ENCODE assay signal across 9 mouse cellular contexts in the genomic region with DNA sequence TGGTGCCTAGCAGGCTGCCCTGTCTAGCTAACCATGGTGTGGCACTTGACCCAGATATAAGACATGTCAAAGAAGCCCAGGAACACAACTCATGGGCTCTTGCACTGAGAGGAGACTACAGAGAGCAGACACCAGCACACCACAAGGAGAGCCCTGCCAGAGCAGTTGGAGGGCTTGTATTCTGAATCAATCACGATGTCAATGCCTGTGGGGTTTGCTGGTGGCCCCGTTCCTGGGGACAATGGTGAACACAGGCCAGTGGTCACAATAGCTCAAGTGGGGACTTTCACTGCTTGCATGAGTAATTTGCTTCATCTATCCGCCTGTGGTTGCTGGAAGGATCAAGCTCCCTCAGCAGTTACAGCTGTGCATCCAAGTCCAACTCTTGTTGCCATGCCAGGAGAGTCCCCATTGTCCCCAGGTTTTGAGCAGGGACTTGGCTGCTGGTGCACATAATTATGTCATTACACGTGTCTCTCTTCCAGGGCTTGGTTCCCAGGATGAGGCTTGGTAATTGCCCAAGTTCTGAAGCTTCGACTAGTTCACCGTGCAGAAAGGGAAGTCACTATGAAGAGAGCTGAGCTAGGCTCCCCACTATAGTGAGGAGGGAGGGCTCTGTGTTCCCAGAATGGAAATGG.
A peak's percentile ranks its signal among the peaks of the same experiment; 100 is the strongest.
DNase-seq lines count a peak whose midpoint lies in the region; ATAC-seq and TF ChIP-seq lines count a peak whose summit lies in the region.
"Had no signal": no experiment of that assay in that cellular context is flagged by ENCODE, and none has a peak within 500 bp of the region (broad histone marks: within the 10 kb centered on the region; RNA-seq: fewer than 3 reads in every experiment).

No protein-coding gene starts in this region.

- ATAC-seq in heart, postnatal 0 days (ENCODE audit: insufficient read depth, low read depth) = peak; percentile 36
- ATAC-seq in granulocyte monocyte progenitor cell, adult 5-6 weeks (replicated peaks; ENCODE audit: poor library complexity, severe bottlenecking) = no peak

- H3K4me3 ChIP-seq in heart, embryonic 10.5 days = no peak overlapping the region
- no peak overlapping the region for H3K4me3 ChIP-seq in heart, postnatal 0 days (ENCODE audit: low read depth, low read length)
- H3K4me3 ChIP-seq in thymus, adult 2 months (ENCODE audit: control insufficient read depth, insufficient read depth, low read length) = no peak overlapping the region
- H3K4me3 ChIP-seq: stomach, embryonic 15.5 days had no signal

- no peaks in the 10 kb centered on the region for H3K4me1 ChIP-seq in heart, embryonic 10.5 days
- H3K4me1 ChIP-seq in heart, postnatal 0 days (ENCODE audit: control insufficient read depth, insufficient read depth) = 0 out of 2 replicates have a peak, but pooled peaks cover 6% of the 10 kb centered on the region
- no peaks in the 10 kb centered on the region for H3K4me1 ChIP-seq in thymus, adult 2 months (replicated peaks; ENCODE audit: control insufficient read depth, insufficient read depth, low read length)
- H3K4me1 ChIP-seq: stomach, embryonic 15.5 days had no signal

- no peak overlapping the region for H3K4me2 ChIP-seq in heart, postnatal 0 days (ENCODE audit: low read depth, low read length)
- H3K4me2 ChIP-seq: stomach, embryonic 15.5 days had no signal

- TF ChIP-seq CTCF in heart, postnatal 0 days (IDR thresholded peaks at IDR 0.05; ENCODE audit: low read depth) = no peak
- no peak for TF ChIP-seq CTCF in thymus, adult 2 months (IDR thresholded peaks at IDR 0.05; ENCODE audit: borderline replicate concordance, control insufficient read depth, extremely low read depth, insufficient read depth, low read length, poor library complexity)

- no peaks in the 10 kb centered on the region for H3K36me3 ChIP-seq in heart, embryonic 10.5 days
- H3K36me3 ChIP-seq in heart, postnatal 0 days (replicated peaks; ENCODE audit: control insufficient read depth, insufficient read depth, low read length) = no peaks in the 10 kb centered on the region
- H3K36me3 ChIP-seq in thymus, adult 2 months (ENCODE audit: control insufficient read depth, insufficient read depth, low read length) = no peaks in the 10 kb centered on the region

- TF ChIP-seq POLR2A in thymus, adult 2 months (IDR thresholded peaks at IDR 0.05; ENCODE audit: control insufficient read depth, extremely low read depth, insufficient read depth, low read length, poor library complexity) = no peak

- H3K27me3 ChIP-seq in heart, embryonic 10.5 days (ENCODE audit: insufficient read depth, poor library complexity, severe bottlenecking) = no peaks in the 10 kb centered on the region
- H3K27me3 ChIP-seq in heart, postnatal 0 days (ENCODE audit: control insufficient read depth, insufficient read depth, low read length) = no peaks in the 10 kb centered on the region
- H3K27me3 ChIP-seq in thymus, adult 2 months (ENCODE audit: control insufficient read depth, insufficient read depth, low read length) = no peaks in the 10 kb centered on the region
- H3K27me3 ChIP-seq: stomach, embryonic 15.5 days had no signal

- intact Hi-C loops in left cerebral cortex, postnatal 25 days (cut with DNase I) = no loop called here

- 93% methylated on average over 6 of the region's 6 CpGs for WGBS in heart, embryonic 10.5 days
- 67% methylated on average over 6 of the region's 6 CpGs for WGBS in heart, postnatal 0 days
- WGBS in thymus, adult 2 months = 82% methylated on average over 6 of the region's 6 CpGs

- no peak for TF ChIP-seq EP300 in heart, postnatal 0 days (IDR thresholded peaks at IDR 0.05; ENCODE audit: low read depth)

- peak; percentile 68 to 80 for DNase-seq in heart, adult 18-20 months
- DNase-seq in heart, embryonic 10.5 days (ENCODE audit: low spot score) = no peak
- DNase-seq in cerebellum, postnatal 10 days = peak; percentile 61 to 72
- peak; percentile 15 for DNase-seq in heart, postnatal 0 days (ENCODE audit: low spot score)
- peak; percentile 34 to 71 for DNase-seq in left cerebral cortex, postnatal 25 days (ENCODE audit: low spot score in 2 of 2)
- no peak for DNase-seq in thymus, postnatal 14 days
- no peak for DNase-seq in thymus, adult 2 months

- H3K9ac ChIP-seq in heart, postnatal 0 days (replicated peaks; ENCODE audit: low read depth, low read length) = no peak overlapping the region
- H3K9ac ChIP-seq: stomach, embryonic 15.5 days had no signal

- no peaks in the 10 kb centered on the region for H3K9me3 ChIP-seq in heart, embryonic 10.5 days
- H3K9me3 ChIP-seq in heart, postnatal 0 days (replicated peaks; ENCODE audit: control insufficient read depth, low read length) = no peaks in the 10 kb centered on the region
- H3K9me3 ChIP-seq: stomach, embryonic 15.5 days had no signal

- H3K27ac ChIP-seq in heart, embryonic 10.5 days = no peak overlapping the region
- no peak overlapping the region for H3K27ac ChIP-seq in heart, postnatal 0 days (ENCODE audit: low read depth)
- no peak overlapping the region for H3K27ac ChIP-seq in thymus, adult 2 months (ENCODE audit: control insufficient read depth, insufficient read depth, low read length)
- H3K27ac ChIP-seq: stomach, embryonic 15.5 days had no signal

Comparison
In these comparisons a context has a peak if more than half of its experiments do, and no peak if none do; other contexts are left out.
1. DNase-seq: peak in heart, adult 18-20 months (2 of 2), cerebellum, postnatal 10 days (2 of 2), heart, postnatal 0 days (single experiment) and left cerebral cortex, postnatal 25 days (2 of 2); none in heart, embryonic 10.5 days (single experiment), thymus, postnatal 14 days (single experiment) and thymus, adult 2 months (single experiment).